Mouse (Mus musculus) R1 (cell line): ENCODE results near the gene Sorcs2.

Experiments
- DNase-seq: peaks from one replicate; pipeline ENCODE4 v3.0.0-alpha.2; 2018; ENCODE audit warnings: low read depth, low spot score

Sorcs2 gene

DNA sequence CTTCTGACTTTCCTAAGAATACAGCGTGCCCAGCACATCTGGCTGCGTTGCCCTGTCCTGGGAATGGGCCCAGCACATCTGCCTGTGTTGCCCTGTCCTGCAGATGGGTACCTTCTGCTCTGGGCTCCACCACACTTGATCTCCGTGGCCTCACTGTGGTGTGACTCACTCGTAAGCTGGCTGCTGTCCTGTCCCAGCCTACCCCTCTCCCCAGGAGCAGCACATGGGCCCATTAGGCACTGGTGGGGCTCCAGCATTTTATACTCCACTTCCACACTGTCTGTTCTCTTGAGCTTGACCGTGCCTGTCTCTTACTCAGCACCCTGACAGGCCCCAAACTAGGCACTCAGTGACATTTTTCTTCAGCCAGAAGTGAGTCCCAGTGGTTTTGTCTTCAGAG lies 391.4 kb downstream of the Sorcs2 start:
- no peak for DNase-seq

DNA sequence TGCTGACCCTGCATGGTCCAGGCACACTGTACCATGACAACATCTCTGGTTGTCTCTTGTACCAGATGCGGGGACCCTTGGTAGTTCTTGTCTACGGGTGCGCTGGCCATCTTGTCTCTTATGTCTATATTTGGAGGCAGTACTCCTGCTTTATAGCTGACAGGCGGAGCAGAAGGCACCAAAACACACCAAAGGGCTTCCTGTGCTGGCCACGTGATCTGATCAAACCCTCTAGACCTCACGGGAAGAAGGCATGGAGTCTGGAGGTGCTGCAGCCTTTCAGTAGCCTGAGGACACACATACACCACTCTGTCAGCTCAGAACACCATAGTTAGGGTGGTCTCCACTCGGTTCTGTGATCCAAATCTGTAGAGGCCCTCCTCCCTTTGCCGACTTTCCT lies 391.8 kb downstream of the Sorcs2 start:
- no peak for DNase-seq

DNA sequence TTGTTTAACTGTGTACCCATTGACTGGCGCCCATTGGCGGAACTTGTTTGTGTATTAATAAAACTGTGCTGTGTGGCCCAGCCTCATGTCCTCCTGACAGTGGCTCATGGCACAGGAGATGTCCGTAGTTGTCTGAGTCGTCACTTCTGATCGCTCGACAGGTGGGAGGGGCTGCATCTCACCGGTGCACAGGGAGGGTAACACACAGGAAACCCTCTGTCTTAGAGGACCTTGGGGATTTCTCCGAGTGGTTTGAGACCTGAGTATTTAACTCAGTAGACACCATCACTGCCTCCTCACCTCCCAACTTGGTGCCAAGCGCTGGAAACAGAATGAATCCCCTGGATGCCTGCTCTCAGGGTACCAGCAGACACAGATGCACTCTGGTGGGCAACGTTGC lies 394.1 kb downstream of the Sorcs2 start:
- no peak for DNase-seq

DNA sequence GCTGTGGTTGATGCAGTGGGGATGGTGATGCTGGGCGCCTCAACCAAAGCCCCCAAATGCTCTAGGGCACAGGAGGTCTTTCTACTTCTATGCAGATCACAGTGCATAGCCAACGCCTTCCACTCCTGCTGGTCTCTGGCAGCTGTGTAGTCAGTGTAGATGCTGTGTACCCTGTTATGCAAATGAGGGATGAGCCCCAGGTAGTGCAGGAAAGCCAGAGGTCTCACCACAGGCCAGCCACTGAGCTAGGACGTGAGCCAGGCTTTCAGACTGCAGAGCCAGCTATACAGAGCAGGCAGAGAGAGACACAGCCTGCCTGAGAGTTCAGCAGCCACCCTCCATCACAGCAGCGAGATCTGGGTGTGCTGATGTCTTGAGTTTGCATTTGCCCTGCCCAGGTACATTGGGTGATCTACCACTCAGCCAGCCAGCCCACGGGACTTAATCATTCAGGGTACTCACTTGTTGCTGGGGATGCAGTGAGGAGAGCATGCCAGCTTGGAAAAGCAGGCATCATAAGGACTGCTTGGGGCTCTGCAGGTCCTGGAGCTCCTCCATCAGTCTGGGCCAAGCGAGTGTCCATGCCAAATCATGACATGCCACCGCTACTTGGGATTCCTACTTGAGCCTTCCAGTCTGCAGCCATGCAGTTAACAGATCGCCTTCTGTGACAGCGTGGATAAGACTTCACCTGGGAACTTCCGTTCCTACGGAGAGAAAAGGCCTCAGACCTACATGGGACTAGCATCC lies 407.8 kb downstream of the Sorcs2 start:
- peak; percentile 73 for DNase-seq

GRCm38 (mm10) chr5:35989506-35989905 lies 408.4 kb downstream of the Sorcs2 start:
- peak; percentile 50 for DNase-seq

GRCm38 (mm10) chr5:35988085-35988484 lies 409.9 kb downstream of the Sorcs2 start:
- no peak for DNase-seq

GRCm38 (mm10) chr5:35985611-35986010 lies 412.3 kb downstream of the Sorcs2 start:
- no peak for DNase-seq

GRCm38 (mm10) chr5:35981976-35982375 lies 416.0 kb downstream of the Sorcs2 start:
- DNase-seq = peak; percentile 70

- no peak for DNase-seq
These were observed 416.6 kb downstream of the Sorcs2 start for GRCm38 (mm10) chr5:35981341-35981740.

DNA sequence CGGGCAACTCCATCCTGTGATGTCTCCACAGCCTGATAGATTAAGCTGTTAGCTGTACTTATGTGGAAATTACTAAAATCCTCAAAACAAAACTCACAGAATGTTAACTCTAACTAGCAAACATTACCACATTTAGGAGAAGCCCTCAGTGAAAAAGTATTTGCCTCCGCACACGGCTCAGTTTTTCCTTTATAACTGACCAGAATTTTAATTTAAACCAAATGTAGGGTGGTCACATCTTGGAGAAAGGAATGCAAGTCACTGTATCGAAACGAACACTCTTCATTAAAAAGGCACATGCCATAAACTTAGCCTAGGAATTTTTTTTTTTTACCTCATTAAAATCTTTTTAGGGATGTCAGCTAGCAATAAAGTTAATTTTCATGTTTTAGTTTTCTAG lies 417.4 kb downstream of the Sorcs2 start:
- no peak for DNase-seq

- peak; percentile 71 for DNase-seq
These were observed 422.3 kb downstream of the Sorcs2 start for GRCm38 (mm10) chr5:35975681-35976080.

DNA sequence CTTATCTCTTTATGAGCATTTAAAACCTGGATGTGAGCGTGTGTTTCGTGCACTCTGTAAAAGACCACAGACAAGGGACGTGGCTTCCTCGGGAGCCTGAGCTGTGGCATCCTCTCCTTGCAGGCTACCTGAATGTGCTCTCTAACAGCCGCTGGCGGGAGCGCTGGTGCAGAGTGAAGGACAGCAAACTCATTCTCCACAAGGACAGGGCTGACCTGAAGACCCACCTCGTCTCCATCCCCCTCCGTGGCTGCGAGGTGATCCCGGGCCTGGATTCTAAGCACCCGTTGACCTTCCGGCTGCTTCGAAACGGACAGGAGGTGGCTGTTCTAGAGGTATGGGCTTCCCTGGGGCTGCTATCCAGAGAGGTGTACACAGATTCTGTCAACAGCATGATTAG lies 423.7 kb downstream of the Sorcs2 start:
- no peak for DNase-seq

DNA sequence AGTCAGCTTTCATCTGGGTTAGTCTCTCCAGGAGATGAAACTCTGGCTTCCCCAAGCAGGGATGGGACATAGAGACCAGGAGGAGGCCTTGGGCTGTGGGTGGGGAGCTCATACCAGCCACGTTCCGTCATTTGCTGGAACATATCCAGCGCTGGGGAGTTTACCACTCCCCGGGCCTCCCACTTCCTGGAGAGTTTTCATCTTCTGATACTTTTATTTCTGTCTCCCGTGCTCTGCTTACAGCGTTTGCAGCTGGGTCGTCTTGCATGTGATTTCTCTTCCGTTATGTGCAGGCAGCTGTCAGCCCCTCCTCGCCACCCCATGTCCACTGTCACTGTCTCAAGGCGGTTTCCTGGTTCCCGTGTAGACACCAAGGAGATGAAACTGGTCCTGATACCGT lies 424.1 kb downstream of the Sorcs2 start:
- no peak for DNase-seq

- DNase-seq = no peak
These were observed 425.2 kb downstream of the Sorcs2 start for GRCm38 (mm10) chr5:35972739-35973138.

GRCm38 (mm10) chr5:35971841-35972578 lies 425.9 kb downstream of the Sorcs2 start:
- peak; percentile 81 for DNase-seq

GRCm38 (mm10) chr5:35970380-35971105 lies 427.4 kb downstream of the Sorcs2 start:
- DNase-seq = no peak

DNA sequence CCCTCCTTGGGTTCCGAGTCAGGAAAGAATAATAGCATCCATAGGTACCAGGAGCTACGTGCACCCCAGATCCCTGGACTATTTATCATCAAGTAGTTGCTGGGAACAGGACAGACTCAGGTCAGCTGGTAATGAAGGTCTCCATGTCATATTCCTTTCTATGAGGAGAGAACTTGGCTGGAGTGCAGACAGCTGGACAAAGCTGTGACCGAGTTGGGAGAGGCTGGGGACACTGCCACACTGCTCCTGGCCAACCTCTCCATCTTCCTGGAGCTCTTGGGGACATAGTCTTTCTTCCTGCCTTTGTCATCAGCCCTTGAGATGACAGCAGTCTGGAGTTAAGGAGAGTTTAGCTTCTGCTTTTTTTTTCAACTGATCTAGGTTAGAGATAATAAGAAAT lies 428.1 kb downstream of the Sorcs2 start:
- no peak for DNase-seq
